In genomic region chr1:87028786-87029185, GRCm38 (mm10) we compare ENCODE assay signal across 8 mouse cellular contexts.
DNase-seq lines count a peak whose midpoint lies in the region; TF ChIP-seq lines count a peak whose summit lies in the region.

No protein-coding gene starts in this region.

- 11% methylated on average over 2 of the region's 2 CpGs for WGBS in lung, adult 2 months

- H3K4me1 ChIP-seq in lung, adult 2 months (ENCODE audit: control insufficient read depth, insufficient read depth, low read length): peaks cover 3% of the 10 kb centered on the region

- no peak for TF ChIP-seq POLR2A in lung, adult 2 months (IDR thresholded peaks at IDR 0.05; ENCODE audit: borderline replicate concordance, extremely low read depth, low read depth, low read length)

- no peak overlapping the region for H3K4me3 ChIP-seq in lung, adult 2 months (replicated peaks; ENCODE audit: extremely low read depth, low read depth, low read length)

- TF ChIP-seq CTCF in lung, adult 2 months (IDR thresholded peaks at IDR 0.05; ENCODE audit: insufficient read depth, low read length): no peak

- DNase-seq in gastrocnemius, postnatal 25 days: peak; percentile 34
- DNase-seq in gastrocnemius, postnatal 4 days (ENCODE audit: low spot score in 2 of 2): no peak
- DNase-seq in Muller cell, postnatal 12 days (ENCODE audit: inconsistent ontology term): peak; percentile 64
- peak; percentile 77 for DNase-seq in cerebellum, postnatal 25 days
- peak; percentile 71 for DNase-seq in lung, adult 2 months
- DNase-seq in frontal cortex, postnatal 10 days (ENCODE audit: low spot score in 2 of 2): no peak
- no peak for DNase-seq in urinary bladder, postnatal 25 days (ENCODE audit: low spot score)
- no peak for DNase-seq in right cerebral cortex, postnatal 25 days

Comparison
In these comparisons a context has a peak if more than half of its experiments do, and no peak if none do; other contexts are left out.
1. DNase-seq: peak in gastrocnemius, postnatal 25 days (single experiment), Muller cell, postnatal 12 days (single experiment), cerebellum, postnatal 25 days (2 of 2) and lung, adult 2 months (single experiment); none in gastrocnemius, postnatal 4 days (0 of 2), frontal cortex, postnatal 10 days (0 of 2), urinary bladder, postnatal 25 days (single experiment) and right cerebral cortex, postnatal 25 days (single experiment).